Mouse (Mus musculus) forebrain, embryonic 12.5 days (tissue): ENCODE data around the gene AC124108.1. TPM values are rescaled to one million over a fixed set of nuclear protein-coding genes. Genes with fewer than 3 reads are reported as not detected.

Experiments
- ATAC-seq: fragments of 200-750 bp; cut with Nextera tagmentation; 2 replicates; pipeline ENCODE4 v1.8.0; 2017; ENCODE audit warnings: moderate TSS enrichment; ENCODE audit not compliant: low FRiP score
- H3K27ac ChIP-seq: fragments of 300-500 bp; sonication (generic); 2 replicates; pipeline ENCODE4 v1.5.1; 2016; ENCODE audit warnings: mild to moderate bottlenecking
- H3K27me3 ChIP-seq: fragments of 300-500 bp; sonication (generic); 2 replicates; pipeline ENCODE4 v1.6.1; 2016; ENCODE audit warnings: mild to moderate bottlenecking
- H3K36me3 ChIP-seq: fragments of 300-500 bp; sonication (generic); replicated peaks from 2 replicates; pipeline ENCODE4 v1.6.1; 2016; ENCODE audit warnings: mild to moderate bottlenecking
- H3K4me1 ChIP-seq: fragments of 300-500 bp; sonication (generic); 2 replicates; pipeline ENCODE4 v1.6.1; 2016
- H3K4me2 ChIP-seq: fragments of 300-500 bp; sonication (generic); 2 replicates; pipeline ENCODE4 v1.6.1; 2016; ENCODE audit warnings: mild to moderate bottlenecking, moderate library complexity
- H3K4me3 ChIP-seq: fragments of 300-500 bp; sonication (generic); replicated peaks from 2 replicates; pipeline ENCODE4 v1.5.1; 2016; ENCODE audit warnings: mild to moderate bottlenecking
- H3K9ac ChIP-seq: fragments of 300-500 bp; sonication (generic); 2 replicates; pipeline ENCODE4 v1.6.1; 2016; ENCODE audit warnings: mild to moderate bottlenecking
- H3K9me3 ChIP-seq: fragments of 300-500 bp; sonication (generic); 2 replicates; pipeline ENCODE4 v1.6.1; 2016
- WGBS: fragments of 180-500 bp; shearing (Covaris S2); methylation state at CpG from one replicate; pipeline ENCODE4 v1.1.7; 2016; 5-methylcytosine and 5-hydroxymethylcytosine counted together
- microRNA counts: library from miRNA; unstranded; fragments of <30 nt; microRNA quantifications from one replicate; lab custom pipeline; 2017
- microRNA-seq: library from miRNA; unstranded; fragments of <30 nt; microRNA quantifications from one replicate; pipeline ENCODE4, GENCODE M21; 2017
- polyA plus RNA-seq: library from polyadenylated mRNA; unstranded; fragments of >200 nt; fragmentation: Nextera tagmentation; extraction: Ambion mirVana; gene quantifications from 2 replicates; pipeline ENCODE4 v1.2.1, GENCODE M21; 2016

The AC124108.1 gene
- polyA plus RNA-seq, 1 experiment from 2014 or later: 5.0 TPM

DNA sequence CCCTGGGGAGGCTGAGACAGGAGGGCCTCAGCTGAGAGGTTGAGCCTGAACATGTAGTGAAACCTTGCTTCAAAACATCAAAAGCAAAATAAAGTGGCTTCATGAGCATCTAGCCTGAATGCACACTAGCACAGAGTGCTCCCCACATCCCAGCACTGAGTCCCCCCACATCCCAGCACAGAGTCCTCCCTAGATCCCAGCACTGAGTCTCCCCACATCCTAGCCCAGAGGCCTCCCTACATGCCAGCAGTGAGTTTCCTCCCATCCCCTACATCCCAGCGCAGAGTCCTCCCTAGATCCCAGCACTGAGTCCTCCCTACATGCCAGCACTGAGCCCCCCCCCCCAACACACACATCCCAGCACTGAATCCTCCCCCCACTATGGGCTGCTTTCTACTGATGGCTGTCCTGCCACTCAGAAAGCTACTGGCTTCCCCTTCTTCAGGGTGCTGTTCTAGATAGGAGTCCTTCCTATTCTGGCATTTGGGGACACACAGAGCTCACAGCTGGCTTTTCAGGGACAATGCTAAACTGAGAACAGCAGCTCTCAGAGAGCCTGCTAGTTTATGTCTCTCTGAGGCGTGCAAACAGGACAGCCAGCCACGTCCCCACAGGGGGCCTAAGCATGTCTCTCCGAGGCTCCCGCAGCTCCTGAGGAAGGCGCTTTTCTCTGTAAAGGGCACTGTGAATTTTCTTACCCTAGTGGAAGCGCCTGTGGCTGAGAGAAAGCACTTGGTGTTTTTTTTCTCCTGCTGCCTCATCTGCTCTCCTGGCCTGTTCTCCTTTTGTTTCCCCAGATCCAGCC lies 40.4 kb downstream of the AC124108.1 start:
- Histone ChIP-seq H3K4me3 (no peak overlapping the region), H3K27me3 (peaks cover 12% of the 10 kb centered on the region; the same call in 1 of the 2 replicates), H3K9ac (no peak overlapping the region), H3K9me3 (no peaks in the 10 kb centered on the region), H3K4me2 (no peak overlapping the region), H3K27ac (no peak overlapping the region; the same call in 1 of the 2 replicates), H3K36me3 (no peaks in the 10 kb centered on the region), H3K4me1 (peaks cover 6% of the 10 kb centered on the region; the same call in 1 of the 2 replicates)
- ATAC-seq: no peak
- WGBS: 31% methylated on average over 7 of the region's 7 CpGs

DNA sequence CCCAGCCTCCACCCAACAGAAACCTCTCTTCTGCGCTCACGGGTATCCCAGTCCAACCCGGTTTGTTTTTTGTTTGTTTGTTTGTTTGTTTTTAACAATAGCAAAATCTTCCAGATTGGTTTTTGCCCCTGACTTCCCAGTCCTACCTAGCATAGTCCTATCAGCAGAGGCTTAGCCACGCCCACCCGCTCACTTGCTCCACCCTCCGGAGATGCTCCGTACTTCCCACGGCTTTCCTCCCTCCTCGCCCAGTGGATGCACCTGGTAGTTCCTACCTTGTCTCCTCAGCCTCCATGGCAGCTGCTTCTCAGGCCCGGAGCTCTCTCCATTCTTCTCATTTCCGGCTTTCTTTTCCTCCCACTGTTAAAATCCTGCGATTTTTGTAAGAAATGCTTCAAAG lies 42.3 kb downstream of the AC124108.1 start:
- H3K27me3 ChIP-seq: peaks cover 12% of the 10 kb centered on the region; the same call in 1 of the 2 replicates
- peak; percentile 68 for ATAC-seq

DNA sequence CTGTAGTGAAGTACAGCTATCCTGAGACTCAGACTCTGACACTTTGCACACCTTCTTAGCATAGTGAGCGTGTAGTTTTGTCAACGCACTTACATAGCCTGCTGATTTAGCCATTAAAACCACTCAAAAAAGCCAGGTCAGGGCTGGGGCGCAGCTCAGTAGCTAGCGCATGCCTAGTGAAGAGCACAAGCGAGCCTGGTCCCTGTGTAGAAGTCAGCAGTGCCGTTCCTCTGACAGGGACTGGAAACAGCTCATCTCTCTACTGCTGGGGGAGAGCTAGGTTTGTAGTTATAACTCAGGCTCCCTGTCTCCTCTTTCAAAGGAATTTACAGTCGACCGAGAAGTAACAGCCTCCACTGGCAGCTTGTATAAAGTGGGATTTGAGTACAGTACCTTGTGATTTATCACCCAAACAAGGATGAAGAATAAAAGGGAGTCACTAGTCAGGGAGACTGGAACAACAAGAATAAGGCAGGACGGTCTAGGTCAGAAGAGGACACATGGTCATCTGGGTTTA lies 43.6 kb downstream of the AC124108.1 start:
- Histone ChIP-seq H3K4me3 (no peak overlapping the region), H3K36me3 (no peaks in the 10 kb centered on the region), H3K4me1 (peaks cover 6% of the 10 kb centered on the region; the same call in 1 of the 2 replicates), H3K9ac (no peak overlapping the region), H3K9me3 (no peaks in the 10 kb centered on the region), H3K4me2 (no peak overlapping the region), H3K27me3 (peaks cover 12% of the 10 kb centered on the region; the same call in 1 of the 2 replicates), H3K27ac (no peak overlapping the region)
- no peak for ATAC-seq
- WGBS: 79% methylated on average over 9 of the region's 9 CpGs

More for the DNA sequence above, 42.3 kb downstream of the AC124108.1 start:
- H3K36me3 ChIP-seq: no peaks in the 10 kb centered on the region
- H3K27ac ChIP-seq: no peak overlapping the region
- H3K4me2 ChIP-seq: no peak overlapping the region
- H3K4me3 ChIP-seq: no peak overlapping the region
- H3K9me3 ChIP-seq: no peaks in the 10 kb centered on the region
- H3K4me1 ChIP-seq: peaks cover 6% of the 10 kb centered on the region; the same call in 1 of the 2 replicates
- H3K9ac ChIP-seq: no peak overlapping the region
- 19% methylated on average over 12 of the region's 12 CpGs for WGBS

DNA sequence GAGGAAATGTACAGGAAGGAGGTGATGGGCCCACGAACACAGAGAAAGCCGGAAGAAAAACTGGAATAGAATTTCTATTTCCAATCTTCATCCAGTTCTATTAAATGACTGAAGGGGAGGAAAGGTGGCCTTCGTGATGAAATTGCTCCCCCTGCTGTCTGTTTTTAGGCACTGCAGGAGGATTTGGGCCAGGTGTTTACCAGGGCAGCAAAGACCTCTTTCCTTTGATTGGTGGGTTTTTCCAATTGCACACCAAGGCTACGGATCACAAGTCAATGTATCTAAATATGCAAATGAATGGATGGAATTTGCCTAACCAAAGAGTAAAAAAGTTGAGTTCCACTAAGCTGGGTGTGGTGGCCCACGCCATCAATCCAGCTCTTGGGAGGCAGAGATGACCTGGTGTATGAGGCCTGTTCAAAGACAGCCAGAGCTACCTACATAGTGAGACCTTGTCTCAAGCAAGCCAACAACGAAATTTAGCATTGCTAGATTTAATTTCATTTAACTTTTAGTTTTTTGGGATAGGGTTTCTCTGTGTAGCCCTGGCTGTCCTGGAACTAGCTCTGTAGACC lies 46.4 kb downstream of the AC124108.1 start:
- Histone ChIP-seq H3K9ac (no peak overlapping the region), H3K36me3 (no peaks in the 10 kb centered on the region), H3K4me2 (no peak overlapping the region), H3K4me3 (no peak overlapping the region), H3K4me1 (no peaks in the 10 kb centered on the region), H3K27ac (no peak overlapping the region), H3K27me3 (peaks cover 12% of the 10 kb centered on the region; the same call in 1 of the 2 replicates), H3K9me3 (no peaks in the 10 kb centered on the region)
- 23% methylated on average over 6 of the region's 6 CpGs for WGBS
- no peak for ATAC-seq

DNA sequence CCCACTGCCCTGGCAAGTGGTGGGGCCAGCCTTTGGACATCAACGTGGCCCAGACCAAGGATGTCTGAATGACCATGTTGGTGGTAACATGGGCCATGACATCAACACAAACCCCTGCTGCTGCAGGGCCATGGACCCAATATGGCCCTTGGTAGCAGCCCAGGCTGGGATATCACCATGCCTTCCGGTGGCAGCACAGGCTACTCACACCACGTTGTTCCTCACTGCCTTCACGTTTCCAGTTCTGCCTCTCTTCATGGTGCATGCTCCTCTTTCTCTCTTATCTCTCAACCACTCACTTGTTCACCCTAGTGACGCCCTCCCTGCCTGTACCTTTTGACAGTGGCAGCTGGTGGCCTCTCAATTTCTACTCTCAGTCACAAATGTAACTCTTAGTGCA lies 53.8 kb downstream of the AC124108.1 start:
- Histone ChIP-seq H3K9me3 (no peaks in the 10 kb centered on the region), H3K27me3 (no peaks in the 10 kb centered on the region), H3K4me1 (no peaks in the 10 kb centered on the region; the same call in 1 of the 2 replicates), H3K4me2 (no peak overlapping the region), H3K36me3 (no peaks in the 10 kb centered on the region), H3K9ac (no peak overlapping the region), H3K4me3 (no peak overlapping the region), H3K27ac (no peak overlapping the region)
- ATAC-seq: no peak
- WGBS: 72% methylated on average over 5 of the region's 5 CpGs

DNA sequence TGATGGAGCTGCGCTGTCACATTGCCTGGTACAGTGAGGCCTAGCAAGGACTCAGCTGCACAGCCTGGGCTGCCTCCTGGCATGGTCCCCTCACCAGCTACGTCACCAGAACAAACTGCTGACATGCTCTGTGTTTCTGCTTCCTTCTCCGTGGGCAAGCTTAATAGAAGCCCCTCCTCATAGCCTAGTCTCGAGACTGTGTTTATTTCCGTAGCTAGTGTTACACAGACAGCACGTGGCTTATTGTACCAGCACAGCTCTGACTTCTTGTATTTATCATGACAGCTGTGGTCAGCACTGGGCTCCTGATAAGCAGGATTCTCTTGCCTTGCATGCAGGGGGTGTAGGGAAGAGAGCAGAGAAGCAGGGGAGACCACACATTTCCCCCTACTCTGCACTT lies 54.9 kb downstream of the AC124108.1 start:
- H3K4me2 ChIP-seq: no peak overlapping the region
- 83% methylated on average over 6 of the region's 6 CpGs for WGBS
- ATAC-seq: no peak

DNA sequence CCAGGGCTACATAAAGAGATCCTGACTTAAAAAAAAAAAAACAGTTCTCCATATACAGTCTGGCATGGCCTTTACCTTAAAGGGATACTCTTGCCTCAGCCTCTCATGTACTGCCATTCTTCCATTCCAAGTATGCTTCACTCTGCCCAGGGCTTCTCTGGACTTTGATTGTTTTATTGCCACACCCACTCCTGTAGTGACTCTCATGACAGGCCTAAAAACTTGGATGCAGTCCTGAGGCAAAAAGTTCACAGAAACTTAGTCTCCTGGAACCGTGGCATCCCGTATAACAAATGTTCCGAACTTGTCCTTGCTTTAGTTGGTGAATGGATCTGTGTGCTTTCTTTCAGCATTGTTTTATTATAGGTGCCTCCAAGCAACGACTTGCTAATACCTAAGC lies 55.4 kb downstream of the AC124108.1 start:
- WGBS: 93% methylated on average over 4 of the region's 4 CpGs
- Histone ChIP-seq H3K4me3 (no peak overlapping the region), H3K36me3 (no peaks in the 10 kb centered on the region), H3K27ac (no peak overlapping the region), H3K9me3 (no peaks in the 10 kb centered on the region), H3K27me3 (no peaks in the 10 kb centered on the region), H3K9ac (no peak overlapping the region), H3K4me2 (no peak overlapping the region), H3K4me1 (no peaks in the 10 kb centered on the region; the same call in 1 of the 2 replicates)
- ATAC-seq: no peak

More for the DNA sequence above, 54.9 kb downstream of the AC124108.1 start:
- no peak overlapping the region for H3K4me3 ChIP-seq
- H3K27ac ChIP-seq: no peak overlapping the region
- H3K36me3 ChIP-seq: no peaks in the 10 kb centered on the region
- H3K9ac ChIP-seq: no peak overlapping the region
- no peaks in the 10 kb centered on the region for H3K9me3 ChIP-seq
- H3K4me1 ChIP-seq: no peaks in the 10 kb centered on the region; the same call in 1 of the 2 replicates
- H3K27me3 ChIP-seq: no peaks in the 10 kb centered on the region

DNA sequence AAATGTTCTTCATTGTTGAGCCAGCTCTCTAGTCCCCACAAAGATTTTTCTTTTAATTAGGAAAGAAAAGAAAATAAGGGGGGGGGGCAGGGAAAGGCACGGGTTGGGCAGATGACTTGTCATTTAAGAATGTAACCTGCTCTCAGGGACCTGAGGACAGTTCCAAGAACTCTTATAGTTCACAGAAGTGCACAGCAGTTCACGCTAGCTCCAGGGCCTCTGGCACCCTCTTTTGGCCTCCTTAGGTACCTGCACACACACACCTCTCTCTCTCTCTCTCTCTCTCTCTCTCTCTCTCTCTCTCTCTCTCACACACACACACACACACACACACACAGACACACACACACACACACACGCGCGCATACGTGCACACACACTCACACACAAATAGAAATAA lies 63.2 kb downstream of the AC124108.1 start:
- Histone ChIP-seq H3K36me3 (no peaks in the 10 kb centered on the region), H3K9ac (no peak overlapping the region), H3K9me3 (no peaks in the 10 kb centered on the region), H3K27me3 (no peaks in the 10 kb centered on the region), H3K4me3 (no peak overlapping the region), H3K4me2 (no peak overlapping the region), H3K27ac (no peak overlapping the region), H3K4me1 (no peaks in the 10 kb centered on the region)
- no peak for ATAC-seq
- 81% methylated on average over 6 of the region's 6 CpGs for WGBS

MicroRNA genes within 50 kb of the gene (microRNA counts, 519-probe panel; counts per million panel counts)
- microRNA mmu-miR-135b (lab: Ali Mortazavi, UCI): 5,939 counts per million, percentile 81 among the panel's probes with 10 or more counts

Small RNAs within 50 kb of the gene (microRNA-seq; reads per million reads assigned to microRNA genes)
- 7,609 reads per million, percentile 93 among the genes with 10 or more reads in this experiment for gene Mir135b

Other genes with a start within 250 kb of the AC124108.1 start
- gene Slc45a3, start 228.5 kb upstream of the AC124108.1 start, polyA plus RNA-seq: 4.9 and 6.4 TPM in 2 replicates
- 16.9 and 19.9 TPM in 2 replicates for gene Elk4, start 183.8 kb upstream of the AC124108.1 start, polyA plus RNA-seq
- 14.2 and 16.0 TPM in 2 replicates for gene Mfsd4a, start 123.4 kb upstream of the AC124108.1 start, polyA plus RNA-seq
- gene Cdk18, start 51.8 kb upstream of the AC124108.1 start, polyA plus RNA-seq: 0.56 and 1.0 TPM in 2 replicates
- gene Lemd1, start within 50 bp of the AC124108.1 start, polyA plus RNA-seq: 12.3 and 14.7 TPM in 2 replicates
- 0.38 and 0.59 TPM in 2 replicates for gene Gm10188, start 38.3 kb downstream of the AC124108.1 start, polyA plus RNA-seq
- gene Klhdc8a, start 107.2 kb downstream of the AC124108.1 start, polyA plus RNA-seq: 1.7 TPM in 2 replicates
- 49.9 and 54.0 TPM in 2 replicates for gene Nuak2, start 124.7 kb downstream of the AC124108.1 start, polyA plus RNA-seq
- 24.0 and 26.9 TPM in 2 replicates for gene Tmcc2, start 199.8 kb downstream of the AC124108.1 start, polyA plus RNA-seq
- 14.7 and 16.1 TPM in 2 replicates for gene Dstyk, start 226.1 kb downstream of the AC124108.1 start, polyA plus RNA-seq